Mouse (Mus musculus) MEL (cell line): ENCODE measurements around the gene Gm12258. TPM values are rescaled to one million over a fixed set of nuclear protein-coding genes. Genes with fewer than 3 reads are reported as not detected.

Experiments used
- DNase-seq: peaks from one replicate; pipeline ENCODE4 v3.0.0; 2011; ENCODE audit warnings: low read depth, low spot score
- H3K27ac ChIP-seq: 2 replicates; pipeline ENCODE4 v1.5.1; 2012; ENCODE audit warnings: low read depth, mild to moderate bottlenecking, control low read depth, low read length, moderate library complexity; ENCODE audit not compliant: control insufficient read depth
- H3K27me3 ChIP-seq, 2 experiments: fragments of 150-350 bp in 1 of 2; sonication (generic) in 1 of 2; 2 replicates each; pipeline ENCODE4 v1.6.1; 2012; ENCODE audit warnings: low read length in 2 of 2, mild to moderate bottlenecking in 2 of 2, improper control_type of control experiment in 1 of 2, moderate library complexity in 1 of 2; ENCODE audit not compliant: insufficient read depth in 2 of 2, control insufficient read depth in 1 of 2
- H3K36me3 ChIP-seq, 2 experiments: 2 replicates each; pipeline ENCODE4 v1.6.1; 2012 to 2014; ENCODE audit warnings: low read length in 2 of 2, improper control_type of control experiment in 1 of 2, inconsistent platforms in 1 of 2, mild to moderate bottlenecking in 1 of 2; ENCODE audit not compliant: insufficient read depth in 2 of 2, control insufficient read depth in 1 of 2
- H3K4me1 ChIP-seq, 2 experiments: fragments of 150-350 bp in 1 of 2; sonication (generic) in 1 of 2; 2 replicates each; pipeline ENCODE4 v1.6.1; 2012; ENCODE audit warnings: low read length in 2 of 2, improper control_type of control experiment in 1 of 2, mild to moderate bottlenecking in 1 of 2; ENCODE audit not compliant: insufficient read depth in 2 of 2, control insufficient read depth in 1 of 2
- H3K4me3 ChIP-seq, 2 experiments: fragments of 150-350 bp in 1 of 2; sonication (generic) in 1 of 2; 2 replicates each; pipeline ENCODE4 v1.5.1; 2012; ENCODE audit warnings: low read depth in 2 of 2, low read length in 2 of 2, mild to moderate bottlenecking in 2 of 2, moderate library complexity in 2 of 2, control low read depth in 1 of 2, improper control_type of control experiment in 1 of 2; ENCODE audit not compliant: control insufficient read depth in 1 of 2, insufficient read depth in 1 of 2
- H3K79me2 ChIP-seq: 2 replicates; pipeline ENCODE4 v1.6.1; 2012; ENCODE audit warnings: mild to moderate bottlenecking, low read length, moderate library complexity; ENCODE audit not compliant: control insufficient read depth, poor library complexity, insufficient read depth
- H3K9ac ChIP-seq: 2 replicates; pipeline ENCODE4 v1.6.1; 2012; ENCODE audit warnings: low read depth, mild to moderate bottlenecking, control low read depth, low read length, moderate library complexity; ENCODE audit not compliant: control insufficient read depth, poor library complexity, severe bottlenecking
- H3K9me3 ChIP-seq: fragments of 150-350 bp; sonication (generic); replicated peaks from 2 replicates; pipeline ENCODE4 v1.6.1; 2012; ENCODE audit warnings: mild to moderate bottlenecking, low read length, improper control_type of control experiment, moderate library complexity; ENCODE audit not compliant: insufficient read depth
- BHLHE40 ChIP-seq: IDR thresholded peaks from 2 replicates; pipeline ENCODE4 v1.6.1; 2012; ENCODE audit warnings: low read depth, mild to moderate bottlenecking, inconsistent platforms, low read length, improper control_type of control experiment, borderline replicate concordance
- CHD1 ChIP-seq: IDR thresholded peaks from 2 replicates; pipeline ENCODE4 v1.6.1; 2012; ENCODE audit warnings: low read depth, mild to moderate bottlenecking, inconsistent platforms, low read length, improper control_type of control experiment
- CTCF ChIP-seq, 3 experiments: IDR thresholded peaks in 2 of 3; conservative IDR thresholded peaks in 1 of 3; 2 replicates each; pipeline ENCODE4 v1.5.1; 2011 to 2012; ENCODE audit warnings: low read length in 3 of 3, low read depth in 2 of 3, mild to moderate bottlenecking in 2 of 3, improper control_type of control experiment in 1 of 3, inconsistent platforms in 1 of 3, mixed read lengths in 1 of 3, moderate library complexity in 1 of 3; ENCODE audit not compliant: control insufficient read depth in 1 of 3, insufficient read depth in 1 of 3, poor library complexity in 1 of 3, severe bottlenecking in 1 of 3
- E2F4 ChIP-seq: IDR thresholded peaks from 2 replicates; pipeline ENCODE4 v1.6.1; 2011; ENCODE audit warnings: low read depth, low read length, improper control_type of control experiment, borderline replicate concordance
- ELF1 ChIP-seq: IDR thresholded peaks from 2 replicates; pipeline ENCODE4 v1.6.1; 2014; ENCODE audit warnings: low read depth, mild to moderate bottlenecking, inconsistent platforms, low read length, improper control_type of control experiment, moderate library complexity
- ETS1 ChIP-seq: IDR thresholded peaks from 2 replicates; pipeline ENCODE4 v1.6.1; 2012; ENCODE audit warnings: low read depth, mild to moderate bottlenecking, inconsistent platforms, low read length, improper control_type of control experiment, moderate library complexity
- HCFC1 ChIP-seq: IDR thresholded peaks from 2 replicates; pipeline ENCODE4 v1.6.1; 2012; ENCODE audit warnings: low read depth, mild to moderate bottlenecking, inconsistent platforms, low read length, improper control_type of control experiment, moderate library complexity
- KAT2A ChIP-seq: conservative IDR thresholded peaks from 2 replicates; pipeline ENCODE4 v1.6.1; 2012; ENCODE audit warnings: low read depth, low read length, improper control_type of control experiment, inconsistent platforms
- MAX ChIP-seq: IDR thresholded peaks from 2 replicates; pipeline ENCODE4 v1.6.1; 2011; ENCODE audit warnings: low read length, improper control_type of control experiment
- MAZ ChIP-seq: IDR thresholded peaks from 2 replicates; pipeline ENCODE4 v1.6.1; 2012; ENCODE audit warnings: low read depth, mild to moderate bottlenecking, inconsistent platforms, low read length, improper control_type of control experiment
- MEF2A ChIP-seq: IDR thresholded peaks from 2 replicates; pipeline ENCODE4 v1.6.1; 2014; ENCODE audit warnings: low read depth, mild to moderate bottlenecking, inconsistent platforms, low read length, improper control_type of control experiment; ENCODE audit not compliant: poor library complexity, insufficient replicate concordance, severe bottlenecking; ENCODE audit errors: extremely low read depth
- MXI1 ChIP-seq: IDR thresholded peaks from 2 replicates; pipeline ENCODE4 v1.6.1; 2011; ENCODE audit warnings: mild to moderate bottlenecking, low read depth, low read length, improper control_type of control experiment
- MYB ChIP-seq: IDR thresholded peaks from 2 replicates; pipeline ENCODE4 v1.6.1; 2011; ENCODE audit warnings: mild to moderate bottlenecking, low read depth, low read length, improper control_type of control experiment
- MYC ChIP-seq: IDR thresholded peaks from 2 replicates; pipeline ENCODE4 v1.6.1; 2011; ENCODE audit warnings: low read depth, mild to moderate bottlenecking, low read length, improper control_type of control experiment, moderate library complexity
- NELFE ChIP-seq: IDR thresholded peaks from 2 replicates; pipeline ENCODE4 v1.6.1; 2011; ENCODE audit warnings: low read depth, low read length, improper control_type of control experiment
- NRF1 ChIP-seq: IDR thresholded peaks from 2 replicates; pipeline ENCODE4 v1.6.1; 2014; ENCODE audit warnings: low read depth, mild to moderate bottlenecking, inconsistent platforms, low read length, improper control_type of control experiment, moderate library complexity; ENCODE audit not compliant: poor library complexity, insufficient read depth, severe bottlenecking
- POLR2AphosphoS5 ChIP-seq: IDR thresholded peaks from 2 replicates; pipeline ENCODE4 v1.6.1; 2012; ENCODE audit warnings: low read depth, borderline replicate concordance, mild to moderate bottlenecking, inconsistent platforms, low read length, moderate library complexity, mixed read lengths
- RAD21 ChIP-seq: IDR thresholded peaks from 2 replicates; pipeline ENCODE4 v1.6.1; 2011; ENCODE audit warnings: mild to moderate bottlenecking, low read depth, low read length, improper control_type of control experiment
- RCOR1 ChIP-seq: IDR thresholded peaks from 2 replicates; pipeline ENCODE4 v1.6.1; 2012; ENCODE audit warnings: low read depth, mild to moderate bottlenecking, inconsistent platforms, low read length, improper control_type of control experiment
- SIN3A ChIP-seq: IDR thresholded peaks from 2 replicates; pipeline ENCODE4 v1.6.1; 2012; ENCODE audit warnings: low read length, improper control_type of control experiment, inconsistent platforms
- TAL1 ChIP-seq: IDR thresholded peaks from 2 replicates; pipeline ENCODE4 v1.6.1; 2012; ENCODE audit warnings: mild to moderate bottlenecking, inconsistent platforms, low read length, moderate library complexity, mixed read lengths
- TBP ChIP-seq: IDR thresholded peaks from 2 replicates; pipeline ENCODE4 v1.8.0; 2011; ENCODE audit warnings: low read depth, low read length, improper control_type of control experiment
- TCF12 ChIP-seq: IDR thresholded peaks from 2 replicates; pipeline ENCODE4 v1.6.1; 2014; ENCODE audit warnings: low read depth, mild to moderate bottlenecking, inconsistent platforms, low read length, improper control_type of control experiment, moderate library complexity
- UBTF ChIP-seq: IDR thresholded peaks from 2 replicates; pipeline ENCODE4 v1.6.1; 2012; ENCODE audit warnings: low read depth, mild to moderate bottlenecking, inconsistent platforms, low read length, improper control_type of control experiment, moderate library complexity, borderline replicate concordance; ENCODE audit not compliant: insufficient read depth
- USF1 ChIP-seq: IDR thresholded peaks from 2 replicates; pipeline ENCODE4 v1.6.1; 2014; ENCODE audit warnings: low read depth, mild to moderate bottlenecking, inconsistent platforms, low read length, improper control_type of control experiment, moderate library complexity
- USF2 ChIP-seq, 2 experiments: IDR thresholded peaks; 2 replicates each; pipeline ENCODE4 v1.6.1; 2011 to 2012; ENCODE audit warnings: improper control_type of control experiment in 2 of 2, low read length in 2 of 2, borderline replicate concordance in 1 of 2, inconsistent platforms in 1 of 2, low read depth in 1 of 2, mild to moderate bottlenecking in 1 of 2; ENCODE audit not compliant: insufficient read depth in 1 of 2
- ZC3H11A ChIP-seq: IDR thresholded peaks from 2 replicates; pipeline ENCODE4 v1.6.1; 2012; ENCODE audit warnings: low read depth, mild to moderate bottlenecking, inconsistent platforms, low read length, improper control_type of control experiment
- ZKSCAN1 ChIP-seq: IDR thresholded peaks from 2 replicates; pipeline ENCODE4 v1.6.1; 2012; ENCODE audit warnings: low read depth, mild to moderate bottlenecking, inconsistent platforms, low read length, improper control_type of control experiment, moderate library complexity
- ZMIZ1 ChIP-seq: IDR thresholded peaks from 2 replicates; pipeline ENCODE4 v1.6.1; 2012; ENCODE audit warnings: low read depth, mild to moderate bottlenecking, inconsistent platforms, low read length, improper control_type of control experiment, moderate library complexity
- ZNF384 ChIP-seq: IDR thresholded peaks from 2 replicates; pipeline ENCODE4 v1.6.1; 2012; ENCODE audit warnings: low read depth, mild to moderate bottlenecking, inconsistent platforms, low read length, improper control_type of control experiment
- polyA plus RNA-seq, 2 experiments: library from polyadenylated mRNA; stranded (reverse) in 1 of 2; unstranded in 1 of 2; fragments of >175 nt in 1 of 2; fragments of >200 nt in 1 of 2; gene quantifications; 2 replicates each; pipeline versions ENCODE4 v1.2.1 to v1.2.4; 2012; ENCODE audit warnings: low replicate concordance in 2 of 2, low read depth in 1 of 2; ENCODE audit not compliant: insufficient read length in 2 of 2, insufficient read depth in 1 of 2, missing spikeins in 1 of 2
- total RNA-seq: library from RNA; depleted of rRNA; stranded (reverse); fragments of 300-350 nt; gene quantifications from 2 replicates; pipeline ENCODE4 v1.2.3, GENCODE M21; 2012

The Gm12258 gene
- total and polyA plus RNA-seq, 3 experiments = 1.7 to 2.5 TPM; not detected in 1

DNA sequence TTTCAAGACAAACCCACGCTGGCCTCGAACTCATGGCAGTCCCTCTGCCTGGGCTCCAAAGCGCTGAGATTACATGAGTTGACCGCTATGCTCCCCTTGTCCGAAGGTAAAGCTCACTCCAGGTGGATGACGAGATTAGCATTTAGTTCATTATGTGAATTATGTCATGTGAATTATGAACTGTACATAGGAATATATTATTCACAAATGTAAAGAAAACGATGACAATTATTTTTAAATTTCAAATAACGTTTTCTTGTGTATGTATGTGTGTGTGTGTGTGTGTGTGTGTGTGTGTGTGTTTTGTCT is 57.4 kb downstream of the Gm12258 start:
- Histone ChIP-seq H3K4me1 (peaks cover 3 to 16% of the 10 kb centered on the region in 2 experiments), H3K9ac (peak overlapping the region; percentile 71), H3K9me3 (no peaks in the 10 kb centered on the region), H3K4me3 (peak overlapping the region; percentile 73 to 96), H3K79me2 (peaks cover 7% of the 10 kb centered on the region), H3K27me3 (no peaks in the 10 kb centered on the region), H3K36me3 (peaks cover 4 to 14% of the 10 kb centered on the region in 2 experiments; a peak in 3 of 4 replicates), H3K27ac (peak overlapping the region; percentile 61)
- no peak for DNase-seq
- peak; percentile 17; the same call in 1 of the 2 replicates for TF ChIP-seq NELFE
- TF ChIP-seq NRF1 = no peak
- TF ChIP-seq ELF1 = 0 out of 2 replicates have a peak, but pooled peaks have one; percentile 3
- TF ChIP-seq HCFC1 = 0 out of 2 replicates have a peak, but pooled peaks have one; percentile 10
- TF ChIP-seq USF2 (IDR thresholded peaks at IDR 0.05; ENCODE audit: borderline replicate concordance in 1 of 2, insufficient read depth in 1 of 2, low read depth in 1 of 2, low read length in 2 of 2) = no peak
- peak; percentile 63; the same call in 1 of the 2 replicates for TF ChIP-seq MXI1
- peak; percentile 82 for TF ChIP-seq SIN3A
- peak; percentile 44; the same call in 1 of the 2 replicates for TF ChIP-seq ETS1
- TF ChIP-seq ZMIZ1 = 0 out of 2 replicates have a peak, but pooled peaks have one; percentile 26

DNA sequence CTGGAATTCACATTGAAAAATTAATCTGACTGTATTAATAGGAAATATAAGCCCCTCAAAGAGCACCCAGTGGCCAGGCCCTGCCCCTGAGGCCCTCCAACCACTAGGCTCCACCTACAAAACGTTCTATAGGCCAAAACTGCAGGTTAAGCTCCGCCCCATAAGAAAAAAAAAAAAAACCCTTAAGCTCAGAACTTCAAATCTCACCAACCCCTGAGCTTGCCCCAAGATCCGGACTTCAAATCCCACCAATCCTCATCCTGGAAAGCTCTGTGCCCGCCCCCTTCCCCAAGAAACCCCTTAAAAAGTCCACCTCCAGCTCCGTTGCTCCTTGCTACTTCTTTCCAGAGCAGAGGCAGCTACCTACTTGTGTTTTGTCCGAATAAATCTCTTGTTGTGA is 57.9 kb downstream of the Gm12258 start:
- H3K27ac ChIP-seq = no peak overlapping the region; the same call in 1 of the 2 replicates
- H3K36me3 ChIP-seq = peaks cover 4 to 14% of the 10 kb centered on the region in 2 experiments; a peak in 3 of 4 replicates
- peaks cover 3 to 16% of the 10 kb centered on the region in 2 experiments for H3K4me1 ChIP-seq
- H3K79me2 ChIP-seq = peaks cover 7% of the 10 kb centered on the region
- peak overlapping the region; percentile 28; the same call in 1 of the 2 replicates for H3K9ac ChIP-seq
- H3K27me3 ChIP-seq = no peaks in the 10 kb centered on the region
- DNase-seq = peak; percentile 93
- H3K9me3 ChIP-seq = no peaks in the 10 kb centered on the region
- peak overlapping the region; percentile 73 to 96 for H3K4me3 ChIP-seq
- TF ChIP-seq RAD21 (no peak), KAT2A (no peak), ZC3H11A (no peak), CHD1 (no peak), MYB (no peak), ZMIZ1 (0 out of 2 replicates have a peak, but pooled peaks have one; percentile 27), ZKSCAN1 (0 out of 2 replicates have a peak, but pooled peaks have one; percentile 25), E2F4 (no peak), UBTF (no peak), BHLHE40 (no peak), ZNF384 (peak; percentile 99), RCOR1 (no peak), ELF1 (no peak), TAL1 (no peak), MYC (0 out of 2 replicates have a peak, but pooled peaks have one; percentile 2), TBP (peak; percentile 82), USF1 (no peak), SIN3A (no peak; the same call in 1 of the 2 replicates), MEF2A (no peak), NELFE (peak; percentile 47), MAZ (no peak), MAX (no peak), CTCF (IDR thresholded peaks at IDR 0.05 in 2 of 3, conservative IDR thresholded peaks at IDR 0.05 in 1 of 3; ENCODE audit: control insufficient read depth in 1 of 3, insufficient read depth in 1 of 3, low read depth in 2 of 3, low read length in 3 of 3, poor library complexity in 1 of 3, severe bottlenecking in 1 of 3) (no peak), TCF12 (no peak), POLR2AphosphoS5 (no peak)
